Mouse (Mus musculus) small intestine, adult 2 months (tissue): ENCODE results near the gene Bhlhe40.

Experiments
- CTCF ChIP-seq: fragments of 200-500 bp; IDR thresholded peaks from 2 replicates; pipeline ENCODE4 v1.5.1; 2012; ENCODE audit warnings: low read depth, mild to moderate bottlenecking, control low read depth, inconsistent platforms, low read length, moderate library complexity, mixed read lengths; ENCODE audit not compliant: insufficient replicate concordance, insufficient read length; ENCODE audit errors: extremely low read depth
- POLR2A ChIP-seq: fragments of 200-500 bp; IDR thresholded peaks from 2 replicates; pipeline ENCODE4 v1.6.1; 2012; ENCODE audit warnings: low read depth, mild to moderate bottlenecking, control low read depth, inconsistent platforms, low read length, moderate library complexity

DNA sequence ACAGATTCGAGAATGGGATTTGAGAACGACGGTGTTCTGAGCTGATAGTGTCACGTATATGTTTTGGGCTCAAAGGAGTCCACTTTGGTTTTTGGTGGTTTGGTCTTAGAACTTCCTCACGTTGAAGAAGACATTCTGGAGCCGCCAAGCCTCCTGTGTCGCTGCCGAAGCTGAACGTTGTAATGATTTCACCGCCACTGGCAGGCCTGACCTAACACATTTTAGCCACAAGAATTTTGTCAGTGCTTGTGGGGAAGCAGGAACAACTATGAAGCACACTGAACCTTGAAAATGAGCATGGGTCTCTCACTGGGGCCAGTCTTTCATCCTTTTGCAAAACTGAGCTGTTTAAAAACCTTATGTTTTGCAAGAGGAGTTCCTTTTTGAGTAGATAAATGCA, 42.4 kb upstream of the Bhlhe40 start:
- TF ChIP-seq CTCF (no peak), POLR2A (no peak)
